In the genomic region with DNA sequence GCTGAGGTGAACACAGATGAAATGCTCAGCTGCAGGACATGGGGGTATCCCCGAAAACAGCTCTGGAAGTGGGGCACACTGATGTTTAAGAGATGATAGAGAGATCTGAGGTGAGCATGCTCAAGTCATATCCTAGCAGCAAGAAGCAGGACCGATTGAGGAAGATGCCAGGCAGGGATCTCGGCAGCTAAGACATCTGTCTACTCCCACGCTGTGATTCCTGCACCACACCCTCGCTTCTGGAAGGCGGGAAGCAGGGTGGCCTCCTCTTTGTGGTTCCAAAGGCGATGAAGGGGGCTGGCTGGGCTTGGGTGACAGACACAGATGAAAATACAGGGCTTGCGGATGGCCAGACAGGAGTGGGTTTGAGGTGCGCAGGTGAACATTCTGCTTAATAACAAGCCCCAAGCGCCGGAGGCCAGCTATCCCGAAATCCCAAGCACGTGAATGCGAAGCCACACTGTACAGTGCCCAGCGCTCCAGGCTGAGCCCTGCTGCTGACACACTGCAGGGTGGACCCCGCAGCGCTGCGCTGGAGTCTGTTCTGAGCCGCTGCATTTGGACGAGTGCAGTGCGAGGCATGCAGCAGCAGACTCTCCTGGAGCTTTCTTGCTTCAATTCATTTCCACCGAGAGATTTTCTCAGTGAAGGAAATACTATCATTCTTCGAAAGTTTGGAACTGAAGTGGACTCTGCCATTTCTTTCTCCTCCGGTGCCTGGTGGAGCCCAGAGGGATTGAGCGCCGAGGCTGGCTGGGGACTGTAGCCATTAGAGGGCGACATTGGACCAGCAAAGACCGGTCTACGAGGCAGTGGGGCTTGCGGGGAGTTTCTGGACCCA, we compare ENCODE assay signal across 8 mouse cellular contexts.
DNase-seq lines count a peak whose midpoint lies in the region; ATAC-seq and TF ChIP-seq lines count a peak whose summit lies in the region.

No protein-coding gene starts in this region.

- 17% methylated on average over 30 of the region's 30 CpGs for WGBS in forebrain, embryonic 12.5 days
- WGBS in heart, embryonic 13.5 days: 18% methylated on average over 30 of the region's 30 CpGs
- 17% methylated on average over 30 of the region's 30 CpGs for WGBS in kidney, postnatal 0 days
- 22% methylated on average over 30 of the region's 30 CpGs for WGBS in liver, adult 2 months
- 22% methylated on average over 30 of the region's 30 CpGs for WGBS in neural tube, embryonic 14.5 days

- H3K9me3 ChIP-seq in CH12.LX (replicated peaks; ENCODE audit: low read length): no peaks in the 10 kb centered on the region
- H3K9me3 ChIP-seq in forebrain, embryonic 12.5 days: no peaks in the 10 kb centered on the region
- no peaks in the 10 kb centered on the region for H3K9me3 ChIP-seq in heart, embryonic 13.5 days
- no peaks in the 10 kb centered on the region for H3K9me3 ChIP-seq in kidney, postnatal 0 days (replicated peaks; ENCODE audit: low read length)
- H3K9me3 ChIP-seq in neural tube, embryonic 14.5 days (ENCODE audit: control insufficient read depth, low read length): no peaks in the 10 kb centered on the region

- H3K27ac ChIP-seq in CH12.LX (ENCODE audit: insufficient read depth, low read depth): no peak overlapping the region
- H3K27ac ChIP-seq in forebrain, embryonic 12.5 days: 0 out of 2 replicates have a peak overlapping the region, but pooled peaks have one; percentile 47
- no peak overlapping the region for H3K27ac ChIP-seq in heart, embryonic 13.5 days (replicated peaks)
- H3K27ac ChIP-seq in kidney, postnatal 0 days: no peak overlapping the region
- H3K27ac ChIP-seq in liver, adult 2 months (replicated peaks; ENCODE audit: insufficient read depth, low read depth, low read length): no peak overlapping the region
- no peak overlapping the region for H3K27ac ChIP-seq in neural tube, embryonic 14.5 days (ENCODE audit: low read depth, low read length)

- TF ChIP-seq EP300 in CH12.LX (IDR thresholded peaks at IDR 0.05; ENCODE audit: low read length): no peak

- no peak for TF ChIP-seq POLR2A in CH12.LX (IDR thresholded peaks at IDR 0.05; ENCODE audit: low read depth, low read length)
- TF ChIP-seq POLR2A in liver, adult 2 months (IDR thresholded peaks at IDR 0.05; ENCODE audit: extremely low read depth, insufficient read depth, low read length): no peak

- H3K4me1 ChIP-seq in CH12.LX (ENCODE audit: control insufficient read depth in 1 of 2, insufficient read depth in 2 of 2): no peaks in the 10 kb centered on the region
- H3K4me1 ChIP-seq in forebrain, embryonic 12.5 days: peaks cover 27% of the 10 kb centered on the region
- peaks cover 20% of the 10 kb centered on the region for H3K4me1 ChIP-seq in heart, embryonic 13.5 days
- no peaks in the 10 kb centered on the region for H3K4me1 ChIP-seq in kidney, postnatal 0 days (replicated peaks; ENCODE audit: insufficient read depth, low read length)
- H3K4me1 ChIP-seq in liver, adult 2 months (ENCODE audit: control insufficient read depth, insufficient read depth, low read length): peaks cover 2% of the 10 kb centered on the region
- H3K4me1 ChIP-seq in neural tube, embryonic 14.5 days (ENCODE audit: control insufficient read depth, insufficient read depth, low read length): peaks cover 5% of the 10 kb centered on the region; the same call in 1 of the 2 replicates

- peak; percentile 42 for DNase-seq in CH12.LX (ENCODE audit: extremely low read depth)
- peak; percentile 8 for DNase-seq in c-Kit-positive CD71-negative TER-119-negative erythroid progenitor cells, embryonic 14.5 days (ENCODE audit: low read depth)
- DNase-seq in kidney, postnatal 0 days (ENCODE audit: low spot score): no peak
- peak; percentile 27 for DNase-seq in liver, adult 2 months (ENCODE audit: extremely low read depth, low read depth, low spot score)
- peak; percentile 76 for DNase-seq in urinary bladder, postnatal 14 days (ENCODE audit: low spot score)

- peak; percentile 78 for ATAC-seq in forebrain, embryonic 12.5 days (ENCODE audit: low FRiP score)
- no peak for ATAC-seq in heart, embryonic 13.5 days (ENCODE audit: extremely low read depth, insufficient number of reproducible peaks, low FRiP score, low TSS enrichment)
- peak; percentile 77 for ATAC-seq in kidney, postnatal 0 days (replicated peaks; ENCODE audit: low FRiP score, low read depth)
- ATAC-seq in neural tube, embryonic 14.5 days (ENCODE audit: low read depth): peak; percentile 79; the same call in 1 of the 2 replicates

- peaks cover 82% of the 10 kb centered on the region for H3K27me3 ChIP-seq in CH12.LX (replicated peaks)
- H3K27me3 ChIP-seq in forebrain, embryonic 12.5 days: peaks cover 4% of the 10 kb centered on the region; the same call in 1 of the 2 replicates
- peaks cover 26% of the 10 kb centered on the region for H3K27me3 ChIP-seq in heart, embryonic 13.5 days (replicated peaks)
- no peaks in the 10 kb centered on the region for H3K27me3 ChIP-seq in kidney, postnatal 0 days (ENCODE audit: insufficient read depth, low read length)
- H3K27me3 ChIP-seq in liver, adult 2 months (ENCODE audit: control insufficient read depth, insufficient read depth, low read length): no peaks in the 10 kb centered on the region
- peaks cover 3% of the 10 kb centered on the region for H3K27me3 ChIP-seq in neural tube, embryonic 14.5 days (ENCODE audit: control insufficient read depth, insufficient read depth, low read length)

- H3K79me2 ChIP-seq in CH12.LX (replicated peaks; ENCODE audit: control insufficient read depth, extremely low read depth, insufficient read depth, poor library complexity, severe bottlenecking): no peaks in the 10 kb centered on the region
- H3K79me2 ChIP-seq in liver, adult 2 months (ENCODE audit: control insufficient read depth, insufficient read depth, low read length): no peaks in the 10 kb centered on the region

- peak in 1 of 2 experiments; percentile 85; a peak in 3 of 4 replicates for TF ChIP-seq CTCF in CH12.LX (conservative IDR thresholded peaks at IDR 0.05 in 1 of 2, IDR thresholded peaks at IDR 0.05 in 1 of 2; ENCODE audit: low read depth in 2 of 2, low read length in 2 of 2)
- peak; percentile 90 for TF ChIP-seq CTCF in kidney, postnatal 0 days (IDR thresholded peaks at IDR 0.05; ENCODE audit: low read depth)
- TF ChIP-seq CTCF in liver, adult 2 months (IDR thresholded peaks at IDR 0.05; ENCODE audit: low read depth, low read length): peak; percentile 85

- H3K4me2 ChIP-seq in CH12.LX (ENCODE audit: insufficient read depth, low read depth, poor library complexity, severe bottlenecking): no peak overlapping the region
- H3K4me2 ChIP-seq in forebrain, embryonic 12.5 days: peak overlapping the region; percentile 40
- peak overlapping the region; percentile 67 for H3K4me2 ChIP-seq in heart, embryonic 13.5 days
- peak overlapping the region; percentile 43 for H3K4me2 ChIP-seq in kidney, postnatal 0 days (ENCODE audit: low read length)
- peak overlapping the region; percentile 38 for H3K4me2 ChIP-seq in neural tube, embryonic 14.5 days (ENCODE audit: low read depth, low read length)

- in situ Hi-C loops in CH12.LX (cut with MboI; ENCODE audit: low pct_ligation_motif_present, low pct_unique_long_range_greater_than_20kb, low sequenced_read_pairs): loop anchor here (10.0 kb wide), 1 partner anchor 582 kb away; the partner anchor contains the start of gene Ptpru

- dilution Hi-C loops in CH12.LX (cut with MboI; ENCODE audit: extremely low pct_ligation_motif_present, extremely low pct_unique_long_range_greater_than_20kb, low sequenced_read_pairs): no loop called here

- no peak overlapping the region for H3K4me3 ChIP-seq in CH12.LX (replicated peaks in 1 of 3; ENCODE audit: low read depth in 2 of 3, low read length in 2 of 3, poor library complexity in 1 of 3)
- 0 out of 2 replicates have a peak overlapping the region, but pooled peaks have one; percentile 17 for H3K4me3 ChIP-seq in forebrain, embryonic 12.5 days (replicated peaks)
- H3K4me3 ChIP-seq in heart, embryonic 13.5 days: peak overlapping the region; percentile 36
- no peak overlapping the region for H3K4me3 ChIP-seq in kidney, postnatal 0 days (replicated peaks; ENCODE audit: low read depth, low read length)
- H3K4me3 ChIP-seq in liver, adult 2 months (ENCODE audit: insufficient read depth, low read depth, low read length): no peak overlapping the region
- H3K4me3 ChIP-seq in neural tube, embryonic 14.5 days (ENCODE audit: low read depth, low read length): no peak overlapping the region

- H3K36me3 ChIP-seq in CH12.LX (replicated peaks in 1 of 2; ENCODE audit: control insufficient read depth in 1 of 2, insufficient read depth in 1 of 2, low read length in 1 of 2): no peaks in the 10 kb centered on the region
- no peaks in the 10 kb centered on the region for H3K36me3 ChIP-seq in forebrain, embryonic 12.5 days (replicated peaks)
- no peaks in the 10 kb centered on the region for H3K36me3 ChIP-seq in heart, embryonic 13.5 days
- no peaks in the 10 kb centered on the region for H3K36me3 ChIP-seq in kidney, postnatal 0 days (ENCODE audit: insufficient read depth, low read length)
- H3K36me3 ChIP-seq in liver, adult 2 months (ENCODE audit: control insufficient read depth, insufficient read depth, low read length): no peaks in the 10 kb centered on the region
- no peaks in the 10 kb centered on the region for H3K36me3 ChIP-seq in neural tube, embryonic 14.5 days (ENCODE audit: control insufficient read depth, insufficient read depth, low read length)

- no peak overlapping the region for H3K9ac ChIP-seq in CH12.LX (ENCODE audit: insufficient read depth, low read depth)
- no peak overlapping the region for H3K9ac ChIP-seq in forebrain, embryonic 12.5 days
- peak overlapping the region; percentile 67 for H3K9ac ChIP-seq in heart, embryonic 13.5 days
- no peak overlapping the region for H3K9ac ChIP-seq in kidney, postnatal 0 days (ENCODE audit: low read depth, low read length)
- no peak overlapping the region for H3K9ac ChIP-seq in liver, adult 2 months (ENCODE audit: low read depth, low read length)
- no peak overlapping the region for H3K9ac ChIP-seq in neural tube, embryonic 14.5 days (replicated peaks; ENCODE audit: low read depth, low read length)

- TF ChIP-seq RAD21 in CH12.LX (IDR thresholded peaks at IDR 0.05; ENCODE audit: low read depth, low read length): peak; percentile 86

TF ChIP-seq in CH12.LX, 34 proteins besides CTCF, POLR2A, EP300 and RAD21:
- no peak for TF ChIP-seq NELFE (IDR thresholded peaks at IDR 0.05; ENCODE audit: low read depth, low read length)
- TF ChIP-seq SMC3 (IDR thresholded peaks at IDR 0.05; ENCODE audit: low read depth, low read length): peak; percentile 80

Comparison
In these comparisons a context has a peak if more than half of its experiments do, and no peak if none do; other contexts are left out.
1. H3K4me3 ChIP-seq: peak in forebrain, embryonic 12.5 days (single experiment) and heart, embryonic 13.5 days (single experiment); none in CH12.LX (0 of 3), kidney, postnatal 0 days (single experiment), liver, adult 2 months (single experiment) and neural tube, embryonic 14.5 days (single experiment).